Mouse (Mus musculus) embryonic facial prominence, embryonic 15.5 days (tissue): ENCODE results near the gene Gm4302. TPM values are rescaled to one million over a fixed set of nuclear protein-coding genes. Genes with fewer than 3 reads are reported as not detected.
"Not testable (repeated sequence)": the region's sequence is repeated elsewhere in the genome, so short reads cannot be mapped to it uniquely, and the experiment has no call there.

Source experiments
- ATAC-seq: fragments of 200-750 bp; cut with Nextera tagmentation; 2 replicates; pipeline ENCODE4 v1.8.0; 2017; ENCODE audit warnings: low read depth, moderate TSS enrichment; ENCODE audit not compliant: insufficient number of reproducible peaks, low FRiP score, low TSS enrichment
- H3K27ac ChIP-seq: fragments of 300-500 bp; sonication (generic); replicated peaks from 2 replicates; pipeline ENCODE4 v1.5.1; 2015; ENCODE audit warnings: mild to moderate bottlenecking, inconsistent platforms
- H3K27me3 ChIP-seq: fragments of 300-500 bp; sonication (generic); 2 replicates; pipeline ENCODE4 v1.6.1; 2015; ENCODE audit warnings: inconsistent platforms
- H3K36me3 ChIP-seq: fragments of 300-500 bp; sonication (generic); 2 replicates; pipeline ENCODE4 v1.6.1; 2015; ENCODE audit warnings: mild to moderate bottlenecking, inconsistent platforms
- H3K4me1 ChIP-seq: fragments of 300-500 bp; sonication (generic); 2 replicates; pipeline ENCODE4 v1.6.1; 2015; ENCODE audit warnings: inconsistent platforms
- H3K4me2 ChIP-seq: fragments of 300-500 bp; sonication (generic); replicated peaks from 2 replicates; pipeline ENCODE4 v1.6.1; 2015; ENCODE audit warnings: mild to moderate bottlenecking, inconsistent platforms
- H3K4me3 ChIP-seq: fragments of 300-500 bp; sonication (generic); replicated peaks from 2 replicates; pipeline ENCODE4 v1.5.1; 2015; ENCODE audit warnings: mild to moderate bottlenecking, inconsistent platforms
- H3K9ac ChIP-seq: fragments of 300-500 bp; sonication (generic); 2 replicates; pipeline ENCODE4 v1.6.1; 2015; ENCODE audit warnings: inconsistent platforms
- H3K9me3 ChIP-seq: fragments of 300-500 bp; sonication (generic); replicated peaks from 2 replicates; pipeline ENCODE4 v1.6.1; 2016; ENCODE audit warnings: inconsistent platforms
- WGBS: fragments of 180-500 bp; shearing (Covaris S2); methylation state at CpG from one replicate; pipeline ENCODE4 v1.1.7; 2015; 5-methylcytosine and 5-hydroxymethylcytosine counted together
- polyA plus RNA-seq: library from polyadenylated mRNA; unstranded; fragments of >200 nt; fragmentation: Nextera tagmentation; extraction: Ambion mirVana; gene quantifications from 2 replicates; pipeline ENCODE4 v1.2.1, GENCODE M21; 2015

Gm4302 gene
- not detected in 2 replicates for polyA plus RNA-seq

DNA sequence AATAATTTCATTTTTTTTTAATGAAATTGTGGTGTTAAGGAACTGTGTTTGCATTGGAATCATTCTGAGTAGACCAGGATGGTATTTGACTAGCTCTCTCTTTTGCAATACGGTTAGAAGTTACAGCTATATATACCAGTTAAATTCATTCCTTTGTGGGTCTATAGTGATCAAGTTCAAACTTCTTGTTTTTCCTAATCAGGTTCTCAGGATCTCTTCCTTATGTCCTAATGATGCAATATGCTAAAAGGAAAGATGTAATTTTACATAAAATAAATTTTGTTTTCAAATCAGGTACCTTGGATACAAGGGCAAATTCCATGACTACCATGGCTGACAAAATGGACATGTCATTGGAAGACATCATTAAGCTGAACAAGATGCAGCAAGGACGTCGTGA, at the start of gene Gm4302:
Gene Gm4302 (plus strand): TSS at position 301 of the 400 bp plus-strand sequence.
- not testable (repeated sequence) for H3K27ac ChIP-seq, H3K27me3 ChIP-seq, H3K36me3 ChIP-seq, H3K4me2 ChIP-seq, H3K9me3 ChIP-seq, H3K4me1 ChIP-seq, H3K4me3 ChIP-seq, H3K9ac ChIP-seq, ATAC-seq
- WGBS, result no CpG with 5 or more reads among the region's 3 CpGs

DNA sequence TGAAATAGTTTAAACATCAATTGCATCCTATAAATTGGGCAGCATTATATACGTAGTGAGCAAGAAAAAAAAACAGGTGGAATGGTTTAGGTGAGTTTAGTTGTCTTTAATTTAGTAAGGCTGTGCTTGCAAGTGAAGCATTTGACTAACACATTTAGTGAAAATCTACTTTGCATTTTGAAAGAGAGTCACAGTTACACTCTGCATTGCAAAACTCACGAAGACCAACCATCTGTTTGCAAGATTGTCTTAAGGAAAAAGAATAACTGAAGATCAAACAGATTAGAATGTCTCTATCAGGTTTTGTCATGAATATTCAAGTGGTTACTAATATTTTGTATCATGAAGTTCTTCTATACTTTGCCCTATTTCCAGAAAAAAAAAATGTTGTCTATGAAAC, 44.5 kb upstream of the Gm4302 start:
- no peak overlapping the region for H3K9ac ChIP-seq
- no peaks in the 10 kb centered on the region for H3K27me3 ChIP-seq
- no peaks in the 10 kb centered on the region for H3K36me3 ChIP-seq
- no peak for ATAC-seq
- no peaks in the 10 kb centered on the region for H3K4me1 ChIP-seq
- no peaks in the 10 kb centered on the region for H3K9me3 ChIP-seq
- WGBS, result 62% methylated on average over 2 of the region's 2 CpGs
- no peak overlapping the region for H3K4me2 ChIP-seq
- no peak overlapping the region for H3K4me3 ChIP-seq
- H3K27ac ChIP-seq, result no peak overlapping the region

DNA sequence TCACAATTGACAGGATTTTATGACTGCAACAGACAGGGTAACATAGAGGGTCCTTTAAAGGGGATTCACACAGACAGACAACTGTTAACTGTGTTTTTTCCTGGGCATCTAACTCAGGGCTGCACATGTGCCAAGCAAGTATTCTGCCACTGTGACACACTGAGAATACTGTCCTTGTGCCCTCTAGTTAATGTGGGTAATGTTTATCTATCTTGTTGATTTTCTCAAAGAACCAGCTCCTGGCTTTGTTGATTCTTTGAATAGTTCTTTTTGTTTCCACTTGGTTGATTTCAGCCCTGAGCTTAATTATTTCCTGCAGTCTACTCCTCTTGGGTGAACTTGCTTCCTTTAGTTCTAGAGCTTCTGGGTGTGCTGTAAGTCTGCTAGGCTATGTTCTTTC, 40.5 kb upstream of the Gm4302 start:
- ATAC-seq, H3K36me3 ChIP-seq: not testable (repeated sequence)

DNA sequence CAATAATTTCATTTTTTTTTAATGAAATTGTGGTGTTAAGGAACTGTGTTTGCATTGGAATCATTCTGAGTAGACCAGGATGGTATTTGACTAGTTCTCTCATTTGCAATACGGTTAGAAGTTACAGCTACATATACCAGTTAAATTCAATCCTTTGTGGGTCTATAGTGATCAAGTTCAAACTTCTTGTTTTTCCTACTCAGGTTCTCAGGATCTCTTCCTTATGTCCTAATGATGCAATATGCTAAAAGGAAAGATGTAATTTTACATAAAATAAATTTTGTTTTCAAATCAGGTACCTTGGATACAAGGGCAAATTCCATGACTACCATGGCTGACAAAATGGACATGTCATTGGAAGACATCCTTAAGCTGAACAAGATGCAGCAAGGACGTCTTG, 5.3 kb upstream of the Gm4302 start, which contains the start of gene Gm4301:
Gene Gm4301 (plus strand): TSS at position 301 of the 400 bp plus-strand sequence.
- not testable (repeated sequence) for H3K9me3 ChIP-seq, H3K36me3 ChIP-seq, ATAC-seq, H3K4me1 ChIP-seq, H3K9ac ChIP-seq, H3K27ac ChIP-seq, H3K4me3 ChIP-seq, H3K4me2 ChIP-seq, H3K27me3 ChIP-seq
- no CpG with 5 or more reads among the region's 2 CpGs for WGBS

More for the DNA sequence above, 40.5 kb upstream of the Gm4302 start:
- H3K4me1 ChIP-seq, H3K27ac ChIP-seq, H3K4me2 ChIP-seq, H3K4me3 ChIP-seq, H3K9me3 ChIP-seq, H3K9ac ChIP-seq, H3K27me3 ChIP-seq: not testable (repeated sequence)

DNA sequence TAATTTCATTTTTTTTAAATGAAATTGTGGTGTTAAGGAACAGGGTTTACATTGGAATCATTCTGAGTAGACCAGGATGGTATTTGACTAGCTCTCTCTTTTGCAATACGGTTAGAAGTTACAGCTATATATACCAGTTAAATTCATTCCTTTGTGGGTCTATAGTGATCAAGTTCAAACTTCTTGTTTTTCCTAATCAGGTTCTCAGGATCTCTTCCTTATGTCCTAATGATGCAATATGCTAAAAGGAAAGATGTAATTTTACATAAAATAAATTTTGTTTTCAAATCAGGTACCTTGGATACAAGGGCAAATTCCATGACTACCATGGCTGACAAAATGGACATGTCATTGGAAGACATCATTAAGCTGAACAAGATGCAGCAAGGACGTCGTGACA, 5.0 kb downstream of the Gm4302 start, which contains the start of gene Gm4303:
Gene Gm4303 (plus strand): TSS at position 301 of the 400 bp plus-strand sequence.
- H3K4me2 ChIP-seq, ATAC-seq, H3K9ac ChIP-seq, H3K36me3 ChIP-seq, H3K27me3 ChIP-seq, H3K4me3 ChIP-seq, H3K4me1 ChIP-seq, H3K27ac ChIP-seq, H3K9me3 ChIP-seq: not testable (repeated sequence)
- WGBS, result no CpG with 5 or more reads among the region's 3 CpGs

DNA sequence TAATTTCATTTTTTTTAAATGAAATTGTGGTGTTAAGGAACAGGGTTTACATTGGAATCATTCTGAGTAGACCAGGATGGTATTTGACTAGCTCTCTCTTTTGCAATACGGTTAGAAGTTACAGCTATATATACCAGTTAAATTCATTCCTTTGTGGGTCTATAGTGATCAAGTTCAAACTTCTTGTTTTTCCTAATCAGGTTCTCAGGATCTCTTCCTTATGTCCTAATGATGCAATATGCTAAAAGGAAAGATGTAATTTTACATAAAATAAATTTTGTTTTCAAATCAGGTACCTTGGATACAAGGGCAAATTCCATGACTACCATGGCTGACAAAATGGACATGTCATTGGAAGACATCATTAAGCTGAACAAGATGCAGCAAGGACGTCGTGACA, 10.2 kb downstream of the Gm4302 start, which contains the start of gene Gm4305:
Gene Gm4305 (plus strand): TSS at position 301 of the 400 bp plus-strand sequence.
- H3K36me3 ChIP-seq, H3K4me2 ChIP-seq, H3K4me3 ChIP-seq, H3K27ac ChIP-seq, ATAC-seq, H3K9me3 ChIP-seq, H3K9ac ChIP-seq, H3K27me3 ChIP-seq, H3K4me1 ChIP-seq: not testable (repeated sequence)
- WGBS, result no CpG with 5 or more reads among the region's 3 CpGs

DNA sequence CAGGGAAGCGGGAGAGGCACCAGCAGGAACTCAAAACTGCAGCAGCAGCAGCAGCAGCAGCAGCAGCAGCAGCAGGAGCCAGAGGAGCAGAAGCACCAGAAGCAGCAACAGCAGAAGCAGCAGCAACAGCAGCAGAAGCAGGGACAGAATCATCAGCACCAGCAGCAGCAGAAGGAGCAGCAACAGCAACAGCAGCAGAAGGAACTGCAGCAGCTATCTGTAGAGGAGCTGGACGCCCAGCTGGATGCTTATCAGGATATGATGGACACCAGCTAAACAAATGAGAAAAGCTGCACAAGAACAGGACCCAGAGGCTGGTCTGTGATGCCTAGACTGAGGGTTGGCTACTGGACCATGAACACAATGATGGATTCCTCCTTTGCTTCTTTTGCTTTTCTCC, 16.2 kb downstream of the Gm4302 start:
- not testable (repeated sequence) for H3K4me3 ChIP-seq, H3K27me3 ChIP-seq, H3K9ac ChIP-seq, H3K4me1 ChIP-seq, H3K36me3 ChIP-seq, H3K4me2 ChIP-seq, H3K9me3 ChIP-seq, H3K27ac ChIP-seq, ATAC-seq
- WGBS, result 68% methylated on average over 2 of the region's 2 CpGs

DNA sequence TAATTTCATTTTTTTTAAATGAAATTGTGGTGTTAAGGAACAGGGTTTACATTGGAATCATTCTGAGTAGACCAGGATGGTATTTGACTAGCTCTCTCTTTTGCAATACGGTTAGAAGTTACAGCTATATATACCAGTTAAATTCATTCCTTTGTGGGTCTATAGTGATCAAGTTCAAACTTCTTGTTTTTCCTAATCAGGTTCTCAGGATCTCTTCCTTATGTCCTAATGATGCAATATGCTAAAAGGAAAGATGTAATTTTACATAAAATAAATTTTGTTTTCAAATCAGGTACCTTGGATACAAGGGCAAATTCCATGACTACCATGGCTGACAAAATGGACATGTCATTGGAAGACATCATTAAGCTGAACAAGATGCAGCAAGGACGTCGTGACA, 20.4 kb downstream of the Gm4302 start, which contains the start of gene Gm4307:
Gene Gm4307 (plus strand): TSS at position 301 of the 400 bp plus-strand sequence.
- H3K4me2 ChIP-seq, H3K27ac ChIP-seq, H3K4me1 ChIP-seq, H3K9me3 ChIP-seq, H3K4me3 ChIP-seq, H3K36me3 ChIP-seq, ATAC-seq, H3K27me3 ChIP-seq, H3K9ac ChIP-seq: not testable (repeated sequence)
- no CpG with 5 or more reads among the region's 3 CpGs for WGBS

DNA sequence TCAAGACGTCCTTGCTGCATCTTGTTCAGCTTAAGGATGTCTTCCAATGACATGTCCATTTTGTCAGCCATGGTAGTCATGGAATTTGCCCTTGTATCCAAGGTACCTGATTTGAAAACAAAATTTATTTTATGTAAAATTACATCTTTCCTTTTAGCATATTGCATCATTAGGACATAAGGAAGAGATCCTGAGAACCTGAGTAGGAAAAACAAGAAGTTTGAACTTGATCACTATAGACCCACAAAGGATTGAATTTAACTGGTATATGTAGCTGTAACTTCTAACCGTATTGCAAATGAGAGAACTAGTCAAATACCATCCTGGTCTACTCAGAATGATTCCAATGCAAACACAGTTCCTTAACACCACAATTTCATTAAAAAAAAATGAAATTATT, 41.8 kb downstream of the Gm4302 start, which contains the start of gene Gm4312:
Gene Gm4312 (minus strand): TSS at position 101 of the 400 bp plus-strand sequence.
- H3K4me2 ChIP-seq, H3K27me3 ChIP-seq, ATAC-seq, H3K4me3 ChIP-seq, H3K9ac ChIP-seq, H3K36me3 ChIP-seq, H3K4me1 ChIP-seq, H3K9me3 ChIP-seq, H3K27ac ChIP-seq: not testable (repeated sequence)
- no CpG with 5 or more reads among the region's 2 CpGs for WGBS

Other genes starting within 250 kb of the Gm4302 start
- not detected in 2 replicates for gene Gm4301, start 5.2 kb upstream of the Gm4302 start, polyA plus RNA-seq
- not detected in 2 replicates for gene Gm4303, start 5.1 kb downstream of the Gm4302 start, polyA plus RNA-seq
- not detected in 2 replicates for gene Gm4305, start 10.3 kb downstream of the Gm4302 start, polyA plus RNA-seq
- gene Gm4307, start 20.5 kb downstream of the Gm4302 start, polyA plus RNA-seq, result not detected in 2 replicates
- not detected in 2 replicates for gene Gm4312, start 41.7 kb downstream of the Gm4302 start, polyA plus RNA-seq
- 18.5 and 19.2 TPM in 2 replicates for gene Tmtc3, start 146.5 kb downstream of the Gm4302 start, polyA plus RNA-seq
- 5.4 and 5.5 TPM in 2 replicates for gene Cep290, start 146.7 kb downstream of the Gm4302 start, polyA plus RNA-seq
- gene 4930430F08Rik, start 249.6 kb downstream of the Gm4302 start, polyA plus RNA-seq, result 7.8 and 9.2 TPM in 2 replicates
- gene 1700017N19Rik, start 249.6 kb downstream of the Gm4302 start, polyA plus RNA-seq, result not detected in 2 replicates